Mouse (Mus musculus): ENCODE results near the gene Popdc2. TPM values are rescaled to one million over a fixed set of nuclear protein-coding genes. Genes with fewer than 3 reads are reported as not detected.

Gene Popdc2
- total and polyA plus RNA-seq, 3 experiments: 17.5 to 45.4 TPM; not detected in 1

- TF ChIP-seq ZNF384 (IDR thresholded peaks at IDR 0.05; ENCODE audit: low read depth, low read length): 0 out of 2 replicates have a peak, but pooled peaks have one; percentile 7
- TF ChIP-seq USF2 (IDR thresholded peaks at IDR 0.05; ENCODE audit: borderline replicate concordance in 1 of 2, insufficient read depth in 1 of 2, low read depth in 1 of 2, low read length in 2 of 2): no peak
- TF ChIP-seq ETS1 (IDR thresholded peaks at IDR 0.05; ENCODE audit: low read depth, low read length): no peak
- Histone ChIP-seq H3K27ac (ENCODE audit: control insufficient read depth, low read depth, low read length) (no peak overlapping the region), H3K79me2 (ENCODE audit: control insufficient read depth, insufficient read depth, low read length, poor library complexity) (no peaks in the 10 kb centered on the region), H3K4me1 (ENCODE audit: control insufficient read depth in 1 of 2, insufficient read depth in 2 of 2, low read length in 2 of 2) (no peaks in the 10 kb centered on the region), H3K9ac (ENCODE audit: control insufficient read depth, low read depth, low read length, poor library complexity, severe bottlenecking) (no peak overlapping the region), H3K9me3 (replicated peaks; ENCODE audit: insufficient read depth, low read length) (no peaks in the 10 kb centered on the region), H3K36me3 (ENCODE audit: control insufficient read depth in 1 of 2, insufficient read depth in 2 of 2, low read length in 2 of 2) (no peaks in the 10 kb centered on the region), H3K4me3 (ENCODE audit: control insufficient read depth in 1 of 2, insufficient read depth in 1 of 2, low read depth in 2 of 2, low read length in 2 of 2) (no peak overlapping the region), H3K27me3 (ENCODE audit: control insufficient read depth in 1 of 2, insufficient read depth in 2 of 2, low read length in 2 of 2) (no peaks in the 10 kb centered on the region; a peak in 2 of 4 replicates)
- no peak for DNase-seq (ENCODE audit: low read depth, low spot score)
Measured at GRCm38 (mm10) chr16:38319087-38319486, 42.9 kb upstream of the Popdc2 start.

GRCm38 (mm10) chr16:38321452-38321935 is 40.5 kb upstream of the Popdc2 start:
- Histone ChIP-seq H3K36me3 (ENCODE audit: control insufficient read depth in 1 of 2, insufficient read depth in 2 of 2, low read length in 2 of 2) (no peaks in the 10 kb centered on the region), H3K4me1 (ENCODE audit: control insufficient read depth in 1 of 2, insufficient read depth in 2 of 2, low read length in 2 of 2) (no peaks in the 10 kb centered on the region), H3K27ac (ENCODE audit: control insufficient read depth, low read depth, low read length) (no peak overlapping the region), H3K9me3 (replicated peaks; ENCODE audit: insufficient read depth, low read length) (no peaks in the 10 kb centered on the region), H3K9ac (ENCODE audit: control insufficient read depth, low read depth, low read length, poor library complexity, severe bottlenecking) (no peak overlapping the region), H3K27me3 (ENCODE audit: control insufficient read depth in 1 of 2, insufficient read depth in 2 of 2, low read length in 2 of 2) (peaks cover 0 to 3% of the 10 kb centered on the region in 2 experiments; a peak in 2 of 4 replicates), H3K4me3 (ENCODE audit: control insufficient read depth in 1 of 2, insufficient read depth in 1 of 2, low read depth in 2 of 2, low read length in 2 of 2) (no peak overlapping the region), H3K79me2 (ENCODE audit: control insufficient read depth, insufficient read depth, low read length, poor library complexity) (no peaks in the 10 kb centered on the region)
- DNase-seq (ENCODE audit: low read depth, low spot score): peak; percentile 51
- TF ChIP-seq SIN3A (IDR thresholded peaks at IDR 0.05; ENCODE audit: low read length): no peak
- no peak for TF ChIP-seq USF1 (IDR thresholded peaks at IDR 0.05; ENCODE audit: low read depth, low read length)
- no peak for TF ChIP-seq ZC3H11A (IDR thresholded peaks at IDR 0.05; ENCODE audit: low read depth, low read length)
- peak; percentile 79 for TF ChIP-seq SMC3 (IDR thresholded peaks at IDR 0.05; ENCODE audit: low read depth, low read length)
- TF ChIP-seq MAX (IDR thresholded peaks at IDR 0.05; ENCODE audit: low read length): no peak
- TF ChIP-seq GABPA (IDR thresholded peaks at IDR 0.05; ENCODE audit: low read depth, low read length): no peak
- TF ChIP-seq USF2 (IDR thresholded peaks at IDR 0.05; ENCODE audit: borderline replicate concordance in 1 of 2, insufficient read depth in 1 of 2, low read depth in 1 of 2, low read length in 2 of 2): no peak
- TF ChIP-seq MXI1 (IDR thresholded peaks at IDR 0.05; ENCODE audit: low read depth, low read length): no peak
- no peak for TF ChIP-seq ZNF384 (IDR thresholded peaks at IDR 0.05; ENCODE audit: low read depth, low read length)
- TF ChIP-seq POLR2AphosphoS5 (IDR thresholded peaks at IDR 0.05; ENCODE audit: borderline replicate concordance, low read depth, low read length): no peak
- peak; percentile 56 for TF ChIP-seq RAD21 (IDR thresholded peaks at IDR 0.05; ENCODE audit: low read depth, low read length)
- TF ChIP-seq TBP (IDR thresholded peaks at IDR 0.05; ENCODE audit: low read depth, low read length): no peak
- TF ChIP-seq CHD2 (IDR thresholded peaks at IDR 0.05; ENCODE audit: low read length): no peak
- TF ChIP-seq MAFK (IDR thresholded peaks at IDR 0.05; ENCODE audit: borderline replicate concordance, low read depth, low read length): no peak
- TF ChIP-seq CHD1 (IDR thresholded peaks at IDR 0.05; ENCODE audit: low read depth, low read length): no peak
- no peak for TF ChIP-seq POLR2A (IDR thresholded peaks at IDR 0.05; ENCODE audit: control insufficient read depth in 1 of 2, insufficient read depth in 1 of 2, low read depth in 1 of 2, low read length in 2 of 2, poor library complexity in 1 of 2)
- peak; percentile 49 to 72 (median 66) for TF ChIP-seq CTCF (IDR thresholded peaks at IDR 0.05 in 2 of 3, conservative IDR thresholded peaks at IDR 0.05 in 1 of 3; ENCODE audit: control insufficient read depth in 1 of 3, insufficient read depth in 1 of 3, low read depth in 2 of 3, low read length in 3 of 3, poor library complexity in 1 of 3, severe bottlenecking in 1 of 3)
- no peak for TF ChIP-seq ETS1 (IDR thresholded peaks at IDR 0.05; ENCODE audit: low read depth, low read length)
- TF ChIP-seq NRF1 (IDR thresholded peaks at IDR 0.05; ENCODE audit: insufficient read depth, low read depth, low read length, poor library complexity, severe bottlenecking): no peak
- TF ChIP-seq ZKSCAN1 (IDR thresholded peaks at IDR 0.05; ENCODE audit: low read depth, low read length): no peak
